Mouse (Mus musculus): ENCODE data around the gene Slk. TPM values are rescaled to one million over a fixed set of nuclear protein-coding genes. Genes with fewer than 3 reads are reported as not detected.

The Slk gene
- polyA plus RNA-seq, 1 experiment from 2014 or later = 9.3 TPM

DNA sequence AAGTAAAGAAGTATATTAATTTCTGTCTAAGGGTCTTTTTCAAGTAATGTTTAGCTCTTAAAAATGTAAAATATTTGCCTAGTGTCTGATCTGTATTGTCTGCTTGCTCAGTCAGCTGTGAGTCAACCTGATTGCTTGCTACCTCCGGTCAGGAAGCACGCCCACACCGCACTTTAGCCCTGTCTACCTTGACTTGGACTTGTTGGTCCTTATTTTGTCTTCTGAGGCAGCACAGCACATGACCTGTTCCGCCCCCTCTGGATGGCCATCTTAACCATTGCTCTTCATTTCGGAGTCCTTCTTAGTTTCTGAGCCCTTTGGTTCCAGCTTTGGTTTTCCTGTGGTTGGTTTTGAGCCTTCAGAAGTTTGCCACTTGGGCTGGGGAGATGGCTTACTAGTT lies 52.3 kb downstream of the Slk start:
- Histone ChIP-seq H3K4me1 (no peaks in the 10 kb centered on the region), H3K27ac (no peak overlapping the region), H3K4me3 (no peak overlapping the region), H3K4me2 (no peak overlapping the region), H3K9me3 (replicated peaks) (no peaks in the 10 kb centered on the region), H3K36me3 (peaks cover 49% of the 10 kb centered on the region), H3K9ac (no peak overlapping the region), H3K27me3 (replicated peaks) (no peaks in the 10 kb centered on the region)
- 87% methylated on average over 5 of the region's 5 CpGs for WGBS (ENCODE audit: insufficient replicate concordance)
- no peak for ATAC-seq

DNA sequence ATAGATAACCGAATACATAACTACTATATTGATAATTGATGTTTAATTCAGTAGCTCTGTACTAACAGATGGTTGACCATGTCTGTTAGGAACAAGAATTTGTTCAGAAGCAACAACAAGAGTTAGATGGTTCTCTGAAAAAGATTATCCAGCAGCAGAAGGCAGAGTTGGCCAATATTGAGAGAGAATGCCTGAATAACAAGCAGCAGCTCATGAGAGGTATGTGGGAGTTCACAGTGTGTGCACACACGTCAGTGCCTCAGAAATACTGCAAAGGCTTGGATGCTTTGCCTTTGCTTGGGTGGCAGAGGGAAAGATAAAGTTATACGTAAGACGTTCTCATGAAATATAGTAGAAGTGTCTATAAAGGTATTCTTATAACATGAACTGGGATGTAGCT lies 55.9 kb downstream of the Slk start:
- Histone ChIP-seq H3K4me1 (no peaks in the 10 kb centered on the region), H3K9ac (no peak overlapping the region), H3K27ac (no peak overlapping the region), H3K36me3 (peaks cover 57% of the 10 kb centered on the region), H3K27me3 (replicated peaks) (no peaks in the 10 kb centered on the region), H3K4me3 (no peak overlapping the region), H3K9me3 (replicated peaks) (no peaks in the 10 kb centered on the region), H3K4me2 (no peak overlapping the region)
- no peak for ATAC-seq
- 90% methylated on average over 4 of the region's 4 CpGs for WGBS (ENCODE audit: insufficient replicate concordance)

- Histone ChIP-seq H3K4me3 (no peak overlapping the region), H3K4me2 (no peak overlapping the region), H3K27me3 (replicated peaks) (no peaks in the 10 kb centered on the region), H3K36me3 (peaks cover 65% of the 10 kb centered on the region), H3K9ac (no peak overlapping the region), H3K4me1 (no peaks in the 10 kb centered on the region), H3K27ac (no peak overlapping the region), H3K9me3 (replicated peaks) (no peaks in the 10 kb centered on the region)
- 63% methylated on average over 2 of the region's 2 CpGs for WGBS (ENCODE audit: insufficient replicate concordance)
- ATAC-seq = no peak
These were observed 64.4 kb downstream of the Slk start for GRCm38 (mm10) chr19:47643910-47644309.

- Histone ChIP-seq H3K36me3 (peaks cover 50% of the 10 kb centered on the region), H3K9ac (no peak overlapping the region), H3K4me3 (no peak overlapping the region), H3K27ac (no peak overlapping the region), H3K9me3 (replicated peaks) (no peaks in the 10 kb centered on the region), H3K4me1 (no peaks in the 10 kb centered on the region), H3K27me3 (replicated peaks) (no peaks in the 10 kb centered on the region), H3K4me2 (no peak overlapping the region)
- 72% methylated on average over 6 of the region's 6 CpGs for WGBS (ENCODE audit: insufficient replicate concordance)
- ATAC-seq = no peak
These were observed 66.1 kb downstream of the Slk start for GRCm38 (mm10) chr19:47645583-47645982.

DNA sequence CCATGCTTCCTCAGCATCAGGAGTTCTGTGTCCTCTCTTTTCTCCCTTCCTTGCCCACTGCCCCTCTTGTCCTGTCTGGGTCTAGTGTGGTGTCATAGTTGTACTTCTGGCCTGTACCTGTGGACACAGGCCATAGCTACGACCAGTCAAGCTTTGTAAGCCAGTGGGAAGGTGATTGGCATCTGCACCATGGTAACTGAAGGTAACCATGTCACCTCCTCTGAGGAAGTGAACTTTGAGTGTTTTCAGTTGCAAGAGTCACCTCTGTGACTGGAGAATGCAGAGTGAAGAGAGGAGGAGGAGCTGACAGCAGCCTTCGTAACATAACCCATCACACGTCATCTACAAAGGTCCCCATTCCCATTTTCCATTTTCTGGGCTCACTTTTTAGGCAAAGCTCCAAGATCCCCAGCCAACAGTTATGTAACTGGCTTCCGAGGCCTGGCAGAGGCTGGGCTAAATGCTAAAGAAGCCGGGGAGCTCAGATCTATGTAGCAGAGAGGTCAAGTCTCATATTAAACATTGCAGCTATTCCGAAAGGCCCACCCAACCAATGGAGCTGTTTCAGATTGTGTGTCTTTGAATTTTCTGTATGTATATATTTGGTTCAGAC lies 67.1 kb downstream of the Slk start:
- Histone ChIP-seq H3K4me3 (no peak overlapping the region), H3K4me1 (no peaks in the 10 kb centered on the region), H3K9me3 (replicated peaks) (no peaks in the 10 kb centered on the region), H3K4me2 (no peak overlapping the region), H3K9ac (no peak overlapping the region), H3K36me3 (peaks cover 40% of the 10 kb centered on the region), H3K27ac (no peak overlapping the region), H3K27me3 (replicated peaks) (no peaks in the 10 kb centered on the region)
- WGBS (ENCODE audit: insufficient replicate concordance) = 84% methylated on average over 6 of the region's 6 CpGs
- ATAC-seq = no peak

GRCm38 (mm10) chr19:47649071-47649470 lies 69.6 kb downstream of the Slk start:
- H3K27me3 ChIP-seq (replicated peaks) = no peaks in the 10 kb centered on the region

GRCm38 (mm10) chr19:47650366-47651159 lies 71.1 kb downstream of the Slk start:
- Histone ChIP-seq H3K4me3 (no peak overlapping the region), H3K36me3 (peaks cover 11% of the 10 kb centered on the region; the same call in 1 of the 2 replicates), H3K4me1 (no peaks in the 10 kb centered on the region), H3K27me3 (replicated peaks) (no peaks in the 10 kb centered on the region), H3K27ac (no peak overlapping the region), H3K9me3 (replicated peaks) (no peaks in the 10 kb centered on the region), H3K4me2 (no peak overlapping the region), H3K9ac (no peak overlapping the region)
- no peak for ATAC-seq
- 70% methylated on average over 16 of the region's 16 CpGs for WGBS (ENCODE audit: insufficient replicate concordance)

More at GRCm38 (mm10) chr19:47649071-47649470, 69.6 kb downstream of the Slk start:
- no peaks in the 10 kb centered on the region for H3K4me1 ChIP-seq
- no peak overlapping the region for H3K27ac ChIP-seq
- 80% methylated on average over 6 of the region's 6 CpGs for WGBS (ENCODE audit: insufficient replicate concordance)
- no peak overlapping the region for H3K4me2 ChIP-seq
- H3K4me3 ChIP-seq = no peak overlapping the region
- H3K9ac ChIP-seq = no peak overlapping the region
- peaks cover 23% of the 10 kb centered on the region for H3K36me3 ChIP-seq
- no peaks in the 10 kb centered on the region for H3K9me3 ChIP-seq (replicated peaks)
- ATAC-seq = no peak

- ATAC-seq = no peak
- no peaks in the 10 kb centered on the region for H3K4me1 ChIP-seq
- peaks cover 10% of the 10 kb centered on the region; the same call in 1 of the 2 replicates for H3K36me3 ChIP-seq
- H3K27me3 ChIP-seq (replicated peaks) = no peaks in the 10 kb centered on the region
- WGBS (ENCODE audit: insufficient replicate concordance) = 73% methylated on average over 5 of the region's 5 CpGs
- no peak overlapping the region for H3K9ac ChIP-seq
- no peak overlapping the region for H3K4me3 ChIP-seq
- H3K27ac ChIP-seq = no peak overlapping the region
- no peaks in the 10 kb centered on the region for H3K9me3 ChIP-seq (replicated peaks)
- H3K4me2 ChIP-seq = no peak overlapping the region
These were observed 71.6 kb downstream of the Slk start for GRCm38 (mm10) chr19:47651160-47651480.

DNA sequence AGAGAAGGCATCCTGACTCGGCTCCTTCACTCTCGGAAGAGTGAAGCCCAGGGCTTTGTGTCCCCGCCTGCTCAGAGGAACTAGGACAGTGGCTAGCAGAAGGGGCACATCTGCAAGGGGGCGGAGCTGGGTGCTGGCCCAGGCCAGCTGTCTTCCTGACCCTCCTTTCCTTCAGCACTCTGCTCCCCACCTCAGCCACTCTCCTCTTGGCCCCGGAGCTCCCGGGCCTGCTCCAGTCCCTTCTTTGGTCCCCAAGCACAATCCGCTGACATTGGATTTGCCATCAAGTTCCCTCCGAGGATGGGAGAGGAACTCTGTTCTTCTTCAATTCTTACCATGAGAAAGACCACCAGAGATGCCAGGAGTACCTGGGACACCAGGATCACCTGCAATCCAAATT lies 72.8 kb downstream of the Slk start:
- Histone ChIP-seq H3K4me1 (no peaks in the 10 kb centered on the region), H3K36me3 (no peaks in the 10 kb centered on the region), H3K27ac (no peak overlapping the region), H3K9me3 (replicated peaks) (no peaks in the 10 kb centered on the region), H3K4me2 (no peak overlapping the region), H3K27me3 (replicated peaks) (no peaks in the 10 kb centered on the region), H3K9ac (no peak overlapping the region), H3K4me3 (no peak overlapping the region)
- WGBS (ENCODE audit: insufficient replicate concordance) = 72% methylated on average over 8 of the region's 8 CpGs
- ATAC-seq = no peak

GRCm38 (mm10) chr19:47653173-47653572 lies 73.7 kb downstream of the Slk start:
- no peaks in the 10 kb centered on the region for H3K36me3 ChIP-seq
- no peak overlapping the region for H3K4me2 ChIP-seq
- 77% methylated on average over 8 of the region's 8 CpGs for WGBS (ENCODE audit: insufficient replicate concordance)
- no peaks in the 10 kb centered on the region for H3K9me3 ChIP-seq (replicated peaks)
- H3K4me1 ChIP-seq = no peaks in the 10 kb centered on the region
- H3K9ac ChIP-seq = no peak overlapping the region
- ATAC-seq = no peak
- H3K27ac ChIP-seq = no peak overlapping the region
- H3K4me3 ChIP-seq = no peak overlapping the region
- no peaks in the 10 kb centered on the region for H3K27me3 ChIP-seq (replicated peaks)

- Histone ChIP-seq H3K36me3 (no peaks in the 10 kb centered on the region), H3K27me3 (replicated peaks) (no peaks in the 10 kb centered on the region), H3K4me3 (no peak overlapping the region), H3K4me2 (no peak overlapping the region), H3K9me3 (replicated peaks) (no peaks in the 10 kb centered on the region), H3K9ac (no peak overlapping the region), H3K4me1 (no peaks in the 10 kb centered on the region), H3K27ac (no peak overlapping the region)
- no peak for ATAC-seq
- WGBS (ENCODE audit: insufficient replicate concordance) = 61% methylated on average over 11 of the region's 11 CpGs
These were observed 75.4 kb downstream of the Slk start for GRCm38 (mm10) chr19:47654896-47655295.

- H3K36me3 ChIP-seq = no peaks in the 10 kb centered on the region
- no peak for ATAC-seq
- H3K27ac ChIP-seq = 0 out of 2 replicates have a peak overlapping the region, but pooled peaks have one; percentile 32
- H3K4me3 ChIP-seq = no peak overlapping the region
- WGBS (ENCODE audit: insufficient replicate concordance) = 27% methylated on average over 5 of the region's 5 CpGs
- no peak overlapping the region for H3K9ac ChIP-seq
- no peak overlapping the region for H3K4me2 ChIP-seq
- H3K9me3 ChIP-seq (replicated peaks) = no peaks in the 10 kb centered on the region
- H3K27me3 ChIP-seq (replicated peaks) = peaks cover 4% of the 10 kb centered on the region
- H3K4me1 ChIP-seq = no peaks in the 10 kb centered on the region
These were observed 79.5 kb downstream of the Slk start for GRCm38 (mm10) chr19:47658914-47659535.

Data from liver, embryonic 12.5 days (tissue).